Mouse (Mus musculus) forebrain, embryonic 16.5 days (tissue): ENCODE measurements around the gene Rpsa. TPM values are rescaled to one million over a fixed set of nuclear protein-coding genes. Genes with fewer than 3 reads are reported as not detected.

Experiments
- ATAC-seq: fragments of 200-750 bp; cut with Nextera tagmentation; 2 replicates; pipeline ENCODE4 v1.8.0; 2017; ENCODE audit warnings: mild to moderate bottlenecking, moderate library complexity
- H3K27ac ChIP-seq: fragments of 300-500 bp; sonication (generic); 2 replicates; pipeline ENCODE4 v1.5.1; 2014; ENCODE audit warnings: low read length, control low read depth
- H3K27me3 ChIP-seq: fragments of 300-500 bp; sonication (generic); replicated peaks from 2 replicates; pipeline ENCODE4 v1.6.1; 2014; ENCODE audit warnings: low read length; ENCODE audit not compliant: control insufficient read depth, insufficient read depth
- H3K36me3 ChIP-seq: fragments of 300-500 bp; sonication (generic); 2 replicates; pipeline ENCODE4 v1.6.1; 2014; ENCODE audit not compliant: control insufficient read depth, insufficient read depth
- H3K4me1 ChIP-seq: fragments of 300-500 bp; sonication (generic); replicated peaks from 2 replicates; pipeline ENCODE4 v1.6.1; 2014; ENCODE audit warnings: low read length; ENCODE audit not compliant: control insufficient read depth, insufficient read depth
- H3K4me2 ChIP-seq: fragments of 300-500 bp; sonication (generic); 2 replicates; pipeline ENCODE4 v1.6.1; 2014; ENCODE audit warnings: mild to moderate bottlenecking, low read length, control low read depth
- H3K4me3 ChIP-seq: fragments of 300-500 bp; sonication (generic); replicated peaks from 2 replicates; pipeline ENCODE4 v1.5.1; 2014; ENCODE audit warnings: mild to moderate bottlenecking, low read length, control low read depth
- H3K9ac ChIP-seq: fragments of 300-500 bp; sonication (generic); replicated peaks from 2 replicates; pipeline ENCODE4 v1.6.1; 2014; ENCODE audit warnings: low read depth, low read length, control low read depth
- H3K9me3 ChIP-seq: fragments of 300-500 bp; sonication (generic); 2 replicates; pipeline ENCODE4 v1.6.1; 2016; ENCODE audit warnings: low read length; ENCODE audit not compliant: control insufficient read depth
- WGBS: fragments of 180-500 bp; shearing (Covaris S2); extraction: QIAGEN DNeasy Blood & Tissue Kit; methylation state at CpG from one replicate; pipeline ENCODE4 v1.1.7; 2014; 5-methylcytosine and 5-hydroxymethylcytosine counted together
- polyA plus RNA-seq: library from polyadenylated mRNA; unstranded; fragments of >200 nt; fragmentation: Nextera tagmentation; extraction: Ambion mirVana; gene quantifications from 2 replicates; pipeline ENCODE4 v1.2.1, GENCODE M21; 2015

Rpsa gene
- polyA plus RNA-seq, 1 experiment from 2014 or later = 1,017 TPM

- H3K4me1 ChIP-seq = no peaks in the 10 kb centered on the region
- no peak overlapping the region for H3K4me3 ChIP-seq
- WGBS = 94% methylated on average over 7 of the region's 7 CpGs
- no peaks in the 10 kb centered on the region for H3K9me3 ChIP-seq
- ATAC-seq = no peak
- H3K27me3 ChIP-seq = no peaks in the 10 kb centered on the region
- H3K36me3 ChIP-seq = peaks cover 18% of the 10 kb centered on the region
- H3K4me2 ChIP-seq = no peak overlapping the region
- H3K9ac ChIP-seq = no peak overlapping the region
- no peak overlapping the region for H3K27ac ChIP-seq
These were observed 7.0 kb upstream of the Rpsa start for GRCm38 (mm10) chr9:120120503-120120902.

GRCm38 (mm10) chr9:120126868-120127267, 621 bp upstream of the Rpsa start:
- ATAC-seq = no peak; the same call in 1 of the 2 replicates
- Histone ChIP-seq H3K4me3 (peak overlapping the region; percentile 100), H3K4me1 (peaks cover 16% of the 10 kb centered on the region), H3K9ac (peak overlapping the region; percentile 72), H3K9me3 (no peaks in the 10 kb centered on the region), H3K27ac (no peak overlapping the region; the same call in 1 of the 2 replicates), H3K4me2 (peak overlapping the region; percentile 74), H3K27me3 (no peaks in the 10 kb centered on the region), H3K36me3 (peaks cover 26% of the 10 kb centered on the region)
- WGBS = 63% methylated on average over 11 of the region's 11 CpGs

GRCm38 (mm10) chr9:120129276-120129675, 1.8 kb downstream of the Rpsa start:
- H3K4me1 ChIP-seq = peaks cover 16% of the 10 kb centered on the region
- H3K36me3 ChIP-seq = peaks cover 22% of the 10 kb centered on the region
- 71% methylated on average over 10 of the region's 10 CpGs for WGBS
- H3K4me2 ChIP-seq = peak overlapping the region; percentile 93
- no peak overlapping the region for H3K9ac ChIP-seq
- no peak overlapping the region for H3K4me3 ChIP-seq
- no peak for ATAC-seq
- H3K27ac ChIP-seq = no peak overlapping the region
- no peaks in the 10 kb centered on the region for H3K9me3 ChIP-seq
- no peaks in the 10 kb centered on the region for H3K27me3 ChIP-seq

GRCm38 (mm10) chr9:120131784-120132288, 4.3 kb downstream of the Rpsa start:
- Histone ChIP-seq H3K9ac (no peak overlapping the region), H3K4me3 (no peak overlapping the region), H3K27ac (no peak overlapping the region), H3K4me2 (no peak overlapping the region), H3K27me3 (no peaks in the 10 kb centered on the region), H3K4me1 (peaks cover 14% of the 10 kb centered on the region), H3K36me3 (peaks cover 21% of the 10 kb centered on the region), H3K9me3 (no peaks in the 10 kb centered on the region)
- no peak for ATAC-seq
- 81% methylated on average over 3 of the region's 3 CpGs for WGBS

GRCm38 (mm10) chr9:120132980-120133754, 5.7 kb downstream of the Rpsa start:
- H3K4me3 ChIP-seq = no peak overlapping the region
- H3K36me3 ChIP-seq = peaks cover 21% of the 10 kb centered on the region
- no peak overlapping the region for H3K27ac ChIP-seq
- H3K9me3 ChIP-seq = no peaks in the 10 kb centered on the region
- H3K4me1 ChIP-seq = peaks cover 12% of the 10 kb centered on the region
- ATAC-seq = no peak
- no peak overlapping the region for H3K9ac ChIP-seq
- WGBS = 41% methylated on average over 8 of the region's 8 CpGs
- no peak overlapping the region for H3K4me2 ChIP-seq
- no peaks in the 10 kb centered on the region for H3K27me3 ChIP-seq

GRCm38 (mm10) chr9:120133755-120134475, 6.4 kb downstream of the Rpsa start:
- no peak overlapping the region for H3K4me2 ChIP-seq
- H3K9me3 ChIP-seq = no peaks in the 10 kb centered on the region
- no peak overlapping the region for H3K27ac ChIP-seq
- H3K4me1 ChIP-seq = peaks cover 5% of the 10 kb centered on the region
- ATAC-seq = no peak
- H3K4me3 ChIP-seq = no peak overlapping the region
- WGBS = 47% methylated on average over 6 of the region's 6 CpGs
- peaks cover 21% of the 10 kb centered on the region for H3K36me3 ChIP-seq
- no peak overlapping the region for H3K9ac ChIP-seq
- H3K27me3 ChIP-seq = no peaks in the 10 kb centered on the region

- Histone ChIP-seq H3K4me3 (no peak overlapping the region), H3K9ac (no peak overlapping the region), H3K4me2 (no peak overlapping the region), H3K27me3 (no peaks in the 10 kb centered on the region), H3K4me1 (no peaks in the 10 kb centered on the region), H3K9me3 (no peaks in the 10 kb centered on the region), H3K27ac (no peak overlapping the region), H3K36me3 (peaks cover 16% of the 10 kb centered on the region)
- peak; percentile 39; the same call in 1 of the 2 replicates for ATAC-seq
- WGBS = 83% methylated on average over 13 of the region's 13 CpGs
These were observed 7.2 kb downstream of the Rpsa start for GRCm38 (mm10) chr9:120134529-120135160.

GRCm38 (mm10) chr9:120135454-120135853, 8.0 kb downstream of the Rpsa start:
- H3K9me3 ChIP-seq = peaks cover 2% of the 10 kb centered on the region; the same call in 1 of the 2 replicates
- H3K27me3 ChIP-seq = no peaks in the 10 kb centered on the region
- H3K4me3 ChIP-seq = no peak overlapping the region
- H3K36me3 ChIP-seq = peaks cover 12% of the 10 kb centered on the region
- no peak; the same call in 1 of the 2 replicates for ATAC-seq
- no peak overlapping the region for H3K4me2 ChIP-seq
- H3K27ac ChIP-seq = no peak overlapping the region
- H3K9ac ChIP-seq = no peak overlapping the region
- 93% methylated on average over 11 of the region's 11 CpGs for WGBS
- no peaks in the 10 kb centered on the region for H3K4me1 ChIP-seq

- H3K4me2 ChIP-seq = no peak overlapping the region
- no peaks in the 10 kb centered on the region for H3K36me3 ChIP-seq
- 6% methylated on average over 4 of the region's 4 CpGs for WGBS
- H3K27me3 ChIP-seq = no peaks in the 10 kb centered on the region
- ATAC-seq = peak; percentile 81
- no peak overlapping the region for H3K9ac ChIP-seq
- no peak overlapping the region for H3K4me3 ChIP-seq
- H3K9me3 ChIP-seq = peaks cover 2% of the 10 kb centered on the region; the same call in 1 of the 2 replicates
- H3K4me1 ChIP-seq = no peaks in the 10 kb centered on the region
- no peak overlapping the region for H3K27ac ChIP-seq
These were observed 13.2 kb downstream of the Rpsa start for GRCm38 (mm10) chr9:120140652-120141051.
